Mouse (Mus musculus) CH12.LX (cell line): ENCODE data around the gene Nrf1. TPM values are rescaled to one million over a fixed set of nuclear protein-coding genes. Genes with fewer than 3 reads are reported as not detected.

ENCODE experiments used
- DNase-seq: peaks from one replicate; pipeline ENCODE4 v3.0.0-alpha.2; 2013; ENCODE audit errors: extremely low read depth
- H3K27ac ChIP-seq: 2 replicates; pipeline ENCODE4 v1.5.1; 2012; ENCODE audit warnings: low read depth, mild to moderate bottlenecking, control low read depth, moderate library complexity; ENCODE audit not compliant: insufficient read depth
- H3K27me3 ChIP-seq: replicated peaks from 2 replicates; pipeline ENCODE3; 2012; ENCODE audit warnings: inconsistent platforms
- H3K36me3 ChIP-seq, 2 experiments: replicated peaks in 1 of 2; 2 replicates each; pipeline versions ENCODE3 to v1.6.1; 2012; ENCODE audit warnings: inconsistent platforms in 1 of 2, low read length in 1 of 2, mild to moderate bottlenecking in 1 of 2, mixed read lengths in 1 of 2, moderate library complexity in 1 of 2; ENCODE audit not compliant: control insufficient read depth in 1 of 2, insufficient read depth in 1 of 2
- H3K4me1 ChIP-seq, 2 experiments: 2 replicates each; pipeline ENCODE4 v1.6.1; 2012; ENCODE audit warnings: inconsistent platforms in 1 of 2, moderate library complexity in 1 of 2; ENCODE audit not compliant: insufficient read depth in 2 of 2, control insufficient read depth in 1 of 2
- H3K4me2 ChIP-seq: 2 replicates; pipeline ENCODE4 v1.6.1; 2012; ENCODE audit warnings: low read depth, mild to moderate bottlenecking, control low read depth; ENCODE audit not compliant: poor library complexity, insufficient read depth, severe bottlenecking
- H3K4me3 ChIP-seq, 3 experiments: fragments of 150-350 bp in 1 of 3; sonication (generic) in 1 of 3; replicated peaks in 1 of 3; 2 replicates each; pipeline versions ENCODE3 to v1.5.1; 2011 to 2012; ENCODE audit warnings: low read depth in 2 of 3, low read length in 2 of 3, mild to moderate bottlenecking in 2 of 3, moderate library complexity in 2 of 3, control low read depth in 1 of 3, improper control_type of control experiment in 1 of 3, inconsistent platforms in 1 of 3, mixed read lengths in 1 of 3; ENCODE audit not compliant: poor library complexity in 1 of 3
- H3K79me2 ChIP-seq: replicated peaks from 2 replicates; pipeline ENCODE4 v1.6.1; 2012; ENCODE audit warnings: mild to moderate bottlenecking, moderate library complexity; ENCODE audit not compliant: control insufficient read depth, poor library complexity, insufficient read depth, severe bottlenecking; ENCODE audit errors: extremely low read depth
- H3K9ac ChIP-seq: 2 replicates; pipeline ENCODE4 v1.6.1; 2012; ENCODE audit warnings: low read depth, mild to moderate bottlenecking, control low read depth, moderate library complexity; ENCODE audit not compliant: insufficient read depth
- H3K9me3 ChIP-seq: replicated peaks from 2 replicates; pipeline ENCODE3; 2012; ENCODE audit warnings: low read length, inconsistent platforms, mixed read lengths
- BHLHE40 ChIP-seq: IDR thresholded peaks from 2 replicates; pipeline ENCODE4 v1.6.1; 2011; ENCODE audit warnings: mild to moderate bottlenecking, low read depth, low read length, improper control_type of control experiment
- CHD2 ChIP-seq: IDR thresholded peaks from 2 replicates; pipeline ENCODE4 v1.6.1; 2011; ENCODE audit warnings: low read length, improper control_type of control experiment
- CTCF ChIP-seq, 2 experiments: IDR thresholded peaks in 1 of 2; conservative IDR thresholded peaks in 1 of 2; 2 replicates each; pipeline ENCODE4 v1.5.1; 2011 to 2012; ENCODE audit warnings: low read depth in 2 of 2, low read length in 2 of 2, improper control_type of control experiment in 1 of 2, inconsistent platforms in 1 of 2, mild to moderate bottlenecking in 1 of 2, moderate library complexity in 1 of 2
- E2F4 ChIP-seq: IDR thresholded peaks from 2 replicates; pipeline ENCODE4 v1.6.1; 2011; ENCODE audit warnings: low read depth, low read length, improper control_type of control experiment; ENCODE audit not compliant: insufficient replicate concordance
- ELF1 ChIP-seq: IDR thresholded peaks from 2 replicates; pipeline ENCODE4 v1.6.1; 2014; ENCODE audit warnings: low read depth, mild to moderate bottlenecking, inconsistent platforms, low read length, improper control_type of control experiment
- EP300 ChIP-seq: IDR thresholded peaks from 2 replicates; pipeline ENCODE4 v1.6.1; 2011; ENCODE audit warnings: low read length, improper control_type of control experiment
- GABPA ChIP-seq: IDR thresholded peaks from 2 replicates; pipeline ENCODE4 v1.6.1; 2012; ENCODE audit warnings: low read depth, low read length, improper control_type of control experiment, inconsistent platforms; ENCODE audit not compliant: insufficient replicate concordance
- HCFC1 ChIP-seq: IDR thresholded peaks from 2 replicates; pipeline ENCODE4 v1.6.1; 2012; ENCODE audit warnings: low read depth, mild to moderate bottlenecking, inconsistent platforms, low read length, improper control_type of control experiment
- IRF4 ChIP-seq: IDR thresholded peaks from 2 replicates; pipeline ENCODE4 v1.6.1; 2014; ENCODE audit warnings: low read depth, mild to moderate bottlenecking, inconsistent platforms, low read length, improper control_type of control experiment
- JUN ChIP-seq: IDR thresholded peaks from 2 replicates; pipeline ENCODE4 v1.6.1; 2011; ENCODE audit warnings: low read depth, mild to moderate bottlenecking, low read length, improper control_type of control experiment, moderate library complexity; ENCODE audit not compliant: insufficient read depth
- MAFK ChIP-seq: IDR thresholded peaks from 2 replicates; pipeline ENCODE4 v1.6.1; 2011; ENCODE audit warnings: low read length, improper control_type of control experiment; ENCODE audit not compliant: insufficient replicate concordance
- MAX ChIP-seq: IDR thresholded peaks from 2 replicates; pipeline ENCODE4 v1.6.1; 2011; ENCODE audit warnings: low read length, improper control_type of control experiment
- MAZ ChIP-seq: IDR thresholded peaks from 2 replicates; pipeline ENCODE4 v1.6.1; 2012; ENCODE audit warnings: low read depth, mild to moderate bottlenecking, inconsistent platforms, low read length, improper control_type of control experiment, moderate library complexity
- MXI1 ChIP-seq: IDR thresholded peaks from 2 replicates; pipeline ENCODE4 v1.6.1; 2011; ENCODE audit warnings: mild to moderate bottlenecking, low read depth, low read length, improper control_type of control experiment
- MYC ChIP-seq: IDR thresholded peaks from 2 replicates; pipeline ENCODE4 v1.6.1; 2011; ENCODE audit warnings: low read depth, mild to moderate bottlenecking, improper control_type of control experiment, low read length
- NELFE ChIP-seq: IDR thresholded peaks from 2 replicates; pipeline ENCODE4 v1.6.1; 2011; ENCODE audit warnings: low read depth, low read length, improper control_type of control experiment
- NRF1 ChIP-seq: IDR thresholded peaks from 2 replicates; pipeline ENCODE4 v1.6.1; 2014; ENCODE audit warnings: low read depth, mild to moderate bottlenecking, inconsistent platforms, low read length, improper control_type of control experiment, moderate library complexity
- POLR2A ChIP-seq: IDR thresholded peaks from 2 replicates; pipeline ENCODE4 v1.6.1; 2011; ENCODE audit warnings: low read depth, mild to moderate bottlenecking, improper control_type of control experiment, low read length
- POLR2AphosphoS2 ChIP-seq: IDR thresholded peaks from 2 replicates; pipeline ENCODE4 v1.6.1; 2011; ENCODE audit warnings: low read depth, low read length, improper control_type of control experiment
- RAD21 ChIP-seq: IDR thresholded peaks from 2 replicates; pipeline ENCODE4 v1.6.1; 2011; ENCODE audit warnings: low read depth, mild to moderate bottlenecking, low read length, improper control_type of control experiment, moderate library complexity
- RCOR1 ChIP-seq: conservative IDR thresholded peaks from 2 replicates; pipeline ENCODE4 v1.6.1; 2012; ENCODE audit warnings: low read depth, mild to moderate bottlenecking, inconsistent platforms, low read length, improper control_type of control experiment
- TCF12 ChIP-seq: IDR thresholded peaks from 2 replicates; pipeline ENCODE4 v1.6.1; 2014; ENCODE audit warnings: low read depth, mild to moderate bottlenecking, inconsistent platforms, low read length, improper control_type of control experiment
- UBTF ChIP-seq: IDR thresholded peaks from 2 replicates; pipeline ENCODE4 v1.6.1; 2012; ENCODE audit warnings: low read depth, mild to moderate bottlenecking, inconsistent platforms, low read length, improper control_type of control experiment, moderate library complexity
- dilution Hi-C: fragments of 300-500 bp; cut with MboI; formaldehyde crosslinking; loops from 2 replicates; pipeline ENCODE4 v1.14.3; 2020; ENCODE audit warnings: low sequenced_read_pairs; ENCODE audit not compliant: extremely low pct_unique_long_range_greater_than_20kb, extremely low pct_ligation_motif_present
- in situ Hi-C: fragments of 300-500 bp; cut with MboI; formaldehyde crosslinking; loops from 3 replicates; pipeline ENCODE4 v1.14.3; 2019; ENCODE audit warnings: low sequenced_read_pairs, low pct_ligation_motif_present, low pct_unique_long_range_greater_than_20kb, mixed read lengths
- polyA plus RNA-seq: library from polyadenylated mRNA; unstranded; fragments of >175 nt; gene quantifications from 2 replicates; pipeline ENCODE4 v1.2.1, GENCODE M21; 2012; ENCODE audit warnings: low read depth; ENCODE audit not compliant: insufficient read length
- total RNA-seq, 2 experiments: library from RNA; depleted of rRNA; stranded (reverse); fragments of 300-350 nt in 1 of 2; fragments of >200 nt in 1 of 2; gene quantifications; 2 replicates each; pipeline ENCODE4 v1.2.3; 2012 to 2014

The Nrf1 gene
- total and polyA plus RNA-seq, 3 experiments = 43.6 to 74.6 (median 51.3) TPM

- no peaks in the 10 kb centered on the region for H3K27me3 ChIP-seq
- in situ Hi-C loops (no loop called here), dilution Hi-C loops (no loop called here)
- H3K9me3 ChIP-seq = no peaks in the 10 kb centered on the region
- H3K36me3 ChIP-seq = peaks cover 11 to 70% of the 10 kb centered on the region in 2 experiments
- TF ChIP-seq POLR2AphosphoS2 (no peak), GABPA (no peak), MXI1 (no peak), ELF1 (no peak)
- H3K9ac ChIP-seq = no peak overlapping the region
- H3K4me3 ChIP-seq = no peak overlapping the region
- no peak overlapping the region for H3K27ac ChIP-seq
- H3K79me2 ChIP-seq = no peaks in the 10 kb centered on the region; the same call in 1 of the 2 replicates
- H3K4me2 ChIP-seq = no peak overlapping the region
- H3K4me1 ChIP-seq = peaks cover 0 to 4% of the 10 kb centered on the region in 2 experiments; a peak in 1 of 4 replicates
- no peak for DNase-seq
Measured at GRCm38 (mm10) chr6:30126060-30126459, 78.3 kb downstream of the Nrf1 start.

GRCm38 (mm10) chr6:30126766-30127165, 79.0 kb downstream of the Nrf1 start:
- peaks cover 8 to 68% of the 10 kb centered on the region in 2 experiments for H3K36me3 ChIP-seq
- in situ Hi-C loops = no loop called here

GRCm38 (mm10) chr6:30132399-30132798, 84.6 kb downstream of the Nrf1 start:
- H3K27ac ChIP-seq = no peak overlapping the region
- dilution Hi-C loops = no loop called here

More at GRCm38 (mm10) chr6:30126766-30127165, 79.0 kb downstream of the Nrf1 start:
- Histone ChIP-seq H3K4me2 (no peak overlapping the region), H3K79me2 (no peaks in the 10 kb centered on the region; the same call in 1 of the 2 replicates), H3K27me3 (no peaks in the 10 kb centered on the region), H3K4me3 (no peak overlapping the region), H3K9ac (no peak overlapping the region), H3K27ac (no peak overlapping the region), H3K9me3 (no peaks in the 10 kb centered on the region), H3K4me1 (peaks cover 0 to 3% of the 10 kb centered on the region in 2 experiments; a peak in 1 of 4 replicates)
- TF ChIP-seq IRF4 (no peak), MYC (no peak), CHD2 (no peak), POLR2AphosphoS2 (no peak), E2F4 (no peak), EP300 (no peak)
- dilution Hi-C loops = no loop called here
- no peak for DNase-seq

More at GRCm38 (mm10) chr6:30132399-30132798, 84.6 kb downstream of the Nrf1 start:
- H3K4me1 ChIP-seq = peaks cover 15 to 38% of the 10 kb centered on the region in 2 experiments
- H3K9ac ChIP-seq = no peak overlapping the region
- H3K79me2 ChIP-seq = no peaks in the 10 kb centered on the region; the same call in 1 of the 2 replicates
- H3K9me3 ChIP-seq = no peaks in the 10 kb centered on the region
- H3K36me3 ChIP-seq = peaks cover 6 to 55% of the 10 kb centered on the region in 2 experiments
- DNase-seq = no peak
- in situ Hi-C loops = no loop called here
- TF ChIP-seq RAD21 = no peak
- TF ChIP-seq NELFE = no peak
- TF ChIP-seq ELF1 = no peak
- TF ChIP-seq MAX = no peak
- TF ChIP-seq JUN = no peak
- TF ChIP-seq POLR2A = no peak
- TF ChIP-seq MXI1 = no peak
- no peak for TF ChIP-seq UBTF
- TF ChIP-seq CHD2 = no peak
- no peak for TF ChIP-seq RCOR1
- TF ChIP-seq NRF1 = no peak
- TF ChIP-seq MAFK = no peak
- TF ChIP-seq BHLHE40 = no peak
- TF ChIP-seq MAZ = no peak
- TF ChIP-seq CTCF (conservative IDR thresholded peaks at IDR 0.05 in 1 of 2, IDR thresholded peaks at IDR 0.05 in 1 of 2; ENCODE audit: low read depth in 2 of 2, low read length in 2 of 2) = no peak
- TF ChIP-seq IRF4 = no peak
- TF ChIP-seq HCFC1 = no peak
- TF ChIP-seq TCF12 = no peak
- no peaks in the 10 kb centered on the region for H3K27me3 ChIP-seq
- H3K4me3 ChIP-seq = no peak overlapping the region
- H3K4me2 ChIP-seq = no peak overlapping the region
